Mouse (Mus musculus) forebrain, postnatal 0 days (tissue): Measurements from ENCODE around the gene Flt1. TPM values are rescaled to one million over a fixed set of nuclear protein-coding genes. Genes with fewer than 3 reads are reported as not detected.

ENCODE experiments used
- ATAC-seq: fragments of 200-750 bp; cut with Nextera tagmentation; 2 replicates; pipeline ENCODE4 v1.8.0; 2017; ENCODE audit warnings: mild to moderate bottlenecking, moderate library complexity
- DNase-seq: peaks from one replicate; pipeline ENCODE4 v3.0.0-alpha.2; 2015
- H3K27ac ChIP-seq: fragments of 300-500 bp; sonication (generic); 2 replicates; pipeline ENCODE4 v1.5.1; 2014; ENCODE audit warnings: low read depth, mild to moderate bottlenecking, antibody characterized with exemption, low read length, moderate library complexity, mixed read lengths
- H3K27me3 ChIP-seq: fragments of 300-500 bp; sonication (generic); 2 replicates; pipeline ENCODE4 v1.6.1; 2014; ENCODE audit warnings: mild to moderate bottlenecking, low read length, mixed read lengths; ENCODE audit not compliant: insufficient read depth
- H3K36me3 ChIP-seq: fragments of 300-500 bp; sonication (generic); 2 replicates; pipeline ENCODE4 v1.6.1; 2014; ENCODE audit warnings: mild to moderate bottlenecking, moderate library complexity; ENCODE audit not compliant: insufficient read depth
- H3K4me1 ChIP-seq: fragments of 300-500 bp; sonication (generic); 2 replicates; pipeline ENCODE4 v1.6.1; 2014; ENCODE audit warnings: antibody characterized with exemption; ENCODE audit not compliant: insufficient read depth
- H3K4me2 ChIP-seq: fragments of 300-500 bp; sonication (generic); 2 replicates; pipeline ENCODE4 v1.6.1; 2014; ENCODE audit warnings: low read depth, mild to moderate bottlenecking, moderate library complexity
- H3K4me3 ChIP-seq: fragments of 300-500 bp; sonication (generic); 2 replicates; pipeline ENCODE4 v1.5.1; 2014; ENCODE audit warnings: low read depth, low read length, mixed read lengths
- H3K9ac ChIP-seq: fragments of 300-500 bp; sonication (generic); 2 replicates; pipeline ENCODE4 v1.6.1; 2014; ENCODE audit warnings: mild to moderate bottlenecking
- H3K9me3 ChIP-seq: fragments of 300-500 bp; sonication (generic); 2 replicates; pipeline ENCODE4 v1.6.1; 2016; ENCODE audit warnings: low read length
- CTCF ChIP-seq: sonication (generic); IDR thresholded peaks from 2 replicates; pipeline ENCODE4 v1.5.1; 2016; ENCODE audit warnings: antibody characterized with exemption, control low read depth, low read depth
- WGBS: fragments of 180-500 bp; shearing (Covaris S2); extraction: QIAGEN DNeasy Blood & Tissue Kit; methylation state at CpG from one replicate; pipeline ENCODE4 v1.1.7; 2014; 5-methylcytosine and 5-hydroxymethylcytosine counted together
- polyA plus RNA-seq: library from polyadenylated mRNA; unstranded; fragments of >200 nt; fragmentation: Nextera tagmentation; extraction: Ambion mirVana; gene quantifications from 2 replicates; pipeline ENCODE4 v1.2.1, GENCODE M21; 2015
- total RNA-seq: library from RNA; depleted of rRNA; stranded (reverse); fragments of >200 nt; gene quantifications from 2 replicates; pipeline ENCODE4 v1.2.3, GENCODE M21; 2014; rRNA removed

Flt1 gene
- total and polyA plus RNA-seq, 2 experiments from 2014 or later: 10.1 to 11.6 TPM

- H3K4me2 ChIP-seq: no peak overlapping the region
- no peaks in the 10 kb centered on the region for H3K4me1 ChIP-seq
- DNase-seq: no peak
- H3K27ac ChIP-seq: no peak overlapping the region
- H3K9ac ChIP-seq: no peak overlapping the region
- H3K4me3 ChIP-seq: no peak overlapping the region
- 95% methylated on average over 4 of the region's 4 CpGs for WGBS
- no peak for TF ChIP-seq CTCF
- H3K36me3 ChIP-seq: peaks cover 31% of the 10 kb centered on the region
- H3K9me3 ChIP-seq: no peaks in the 10 kb centered on the region
- no peak for ATAC-seq
- no peaks in the 10 kb centered on the region for H3K27me3 ChIP-seq
Measured at GRCm38 (mm10) chr5:147539815-147540214, 186.0 kb downstream of the Flt1 start.

GRCm38 (mm10) chr5:147539409-147539808 lies 186.4 kb downstream of the Flt1 start:
- peaks cover 31% of the 10 kb centered on the region for H3K36me3 ChIP-seq
- DNase-seq: no peak
- H3K9ac ChIP-seq: no peak overlapping the region
- WGBS: 87% methylated on average over 4 of the region's 4 CpGs
- H3K4me2 ChIP-seq: no peak overlapping the region
- H3K27ac ChIP-seq: no peak overlapping the region
- H3K27me3 ChIP-seq: no peaks in the 10 kb centered on the region
- H3K9me3 ChIP-seq: no peaks in the 10 kb centered on the region
- TF ChIP-seq CTCF: no peak
- H3K4me1 ChIP-seq: no peaks in the 10 kb centered on the region
- H3K4me3 ChIP-seq: no peak overlapping the region
- no peak for ATAC-seq

GRCm38 (mm10) chr5:147532031-147532430 lies 193.8 kb downstream of the Flt1 start:
- Histone ChIP-seq H3K9ac (no peak overlapping the region), H3K4me1 (no peaks in the 10 kb centered on the region), H3K27me3 (no peaks in the 10 kb centered on the region), H3K4me2 (no peak overlapping the region), H3K36me3 (peaks cover 8% of the 10 kb centered on the region; the same call in 1 of the 2 replicates), H3K27ac (no peak overlapping the region), H3K9me3 (no peaks in the 10 kb centered on the region), H3K4me3 (no peak overlapping the region)
- no peak for TF ChIP-seq CTCF
- 94% methylated on average over 6 of the region's 6 CpGs for WGBS
- ATAC-seq (no peak), DNase-seq (no peak)

GRCm38 (mm10) chr5:147527788-147528187 lies 198.0 kb downstream of the Flt1 start:
- H3K4me2 ChIP-seq: no peak overlapping the region
- H3K9ac ChIP-seq: no peak overlapping the region
- 88% methylated on average over 3 of the region's 3 CpGs for WGBS
- no peaks in the 10 kb centered on the region for H3K27me3 ChIP-seq
- H3K4me1 ChIP-seq: no peaks in the 10 kb centered on the region
- no peak overlapping the region for H3K27ac ChIP-seq
- no peaks in the 10 kb centered on the region for H3K9me3 ChIP-seq
- no peak for DNase-seq
- ATAC-seq: no peak
- no peak overlapping the region for H3K4me3 ChIP-seq
- no peak for TF ChIP-seq CTCF
- peaks cover 14% of the 10 kb centered on the region for H3K36me3 ChIP-seq

GRCm38 (mm10) chr5:147527006-147527405 lies 198.8 kb downstream of the Flt1 start:
- ATAC-seq (no peak), DNase-seq (no peak)
- Histone ChIP-seq H3K4me1 (no peaks in the 10 kb centered on the region), H3K9me3 (no peaks in the 10 kb centered on the region), H3K4me3 (no peak overlapping the region), H3K9ac (no peak overlapping the region), H3K27ac (no peak overlapping the region), H3K27me3 (no peaks in the 10 kb centered on the region), H3K36me3 (peaks cover 14% of the 10 kb centered on the region), H3K4me2 (no peak overlapping the region)
- WGBS: 91% methylated on average over 6 of the region's 6 CpGs
- no peak for TF ChIP-seq CTCF

Other genes starting within 250 kb of the Flt1 start
- gene Pomp, start 134.4 kb upstream of the Flt1 start, total RNA-seq: 419 and 481 TPM in 2 replicates
- 513 and 619 TPM in 2 replicates for gene Pomp, start 134.4 kb upstream of the Flt1 start, polyA plus RNA-seq
- gene Slc46a3, start 168.8 kb upstream of the Flt1 start, total RNA-seq: 3.2 and 3.4 TPM in 2 replicates
- 3.7 and 4.6 TPM in 2 replicates for gene Slc46a3, start 168.8 kb upstream of the Flt1 start, polyA plus RNA-seq
- 33.1 and 45.7 TPM in 2 replicates for gene Mtus2, start 231.3 kb upstream of the Flt1 start, total RNA-seq
- 30.2 and 35.4 TPM in 2 replicates for gene Mtus2, start 231.3 kb upstream of the Flt1 start, polyA plus RNA-seq